Mouse (Mus musculus): Measurements from ENCODE around the gene Fbxo47. TPM values are rescaled to one million over a fixed set of nuclear protein-coding genes. Genes with fewer than 3 reads are reported as not detected.
"Not testable (repeated sequence)": the region's sequence is repeated elsewhere in the genome, so short reads cannot be mapped to it uniquely, and the experiment has no call there.

Fbxo47 gene
- total and polyA plus RNA-seq, 2 experiments from 2014 or later, result 0.38 to 0.88 TPM

GRCm38 (mm10) chr11:97874396-97874795 is 9.6 kb downstream of the Fbxo47 start:
- ATAC-seq (ENCODE audit: low FRiP score) (no peak), DNase-seq (ENCODE audit: low spot score) (no peak)
- Histone ChIP-seq H3K4me3 (ENCODE audit: low read depth, low read length) (no peak overlapping the region), H3K9ac (replicated peaks; ENCODE audit: low read length, poor library complexity, severe bottlenecking) (no peak overlapping the region), H3K4me1 (ENCODE audit: insufficient read depth, low read length) (no peaks in the 10 kb centered on the region), H3K9me3 (ENCODE audit: low read length) (no peaks in the 10 kb centered on the region), H3K36me3 (ENCODE audit: insufficient read depth, low read length) (no peaks in the 10 kb centered on the region), H3K4me2 (ENCODE audit: low read depth, low read length, poor library complexity, severe bottlenecking) (no peak overlapping the region), H3K27me3 (ENCODE audit: insufficient read depth, low read length) (no peaks in the 10 kb centered on the region), H3K27ac (ENCODE audit: low read depth, low read length) (no peak overlapping the region)
- WGBS, result 91% methylated on average over 1 of the region's 1 CpGs
- TF ChIP-seq CTCF (IDR thresholded peaks at IDR 0.05), result no peak

- not testable (repeated sequence) for H3K9ac ChIP-seq (replicated peaks; ENCODE audit: low read length, poor library complexity, severe bottlenecking); H3K4me1 ChIP-seq (ENCODE audit: insufficient read depth, low read length); H3K4me3 ChIP-seq (ENCODE audit: low read depth, low read length); H3K27ac ChIP-seq (ENCODE audit: low read depth, low read length); DNase-seq (ENCODE audit: low spot score); ATAC-seq (ENCODE audit: low FRiP score); H3K27me3 ChIP-seq (ENCODE audit: insufficient read depth, low read length); H3K36me3 ChIP-seq (ENCODE audit: insufficient read depth, low read length); H3K4me2 ChIP-seq (ENCODE audit: low read depth, low read length, poor library complexity, severe bottlenecking); H3K9me3 ChIP-seq (ENCODE audit: low read length)
- WGBS, result 84% methylated on average over 5 of the region's 5 CpGs
These were observed 11.6 kb downstream of the Fbxo47 start for GRCm38 (mm10) chr11:97872378-97872777.

- Histone ChIP-seq H3K9me3 (ENCODE audit: low read length) (no peaks in the 10 kb centered on the region), H3K4me2 (ENCODE audit: low read depth, low read length, poor library complexity, severe bottlenecking) (no peak overlapping the region), H3K27me3 (ENCODE audit: insufficient read depth, low read length) (no peaks in the 10 kb centered on the region), H3K36me3 (ENCODE audit: insufficient read depth, low read length) (no peaks in the 10 kb centered on the region), H3K9ac (replicated peaks; ENCODE audit: low read length, poor library complexity, severe bottlenecking) (no peak overlapping the region), H3K4me1 (ENCODE audit: insufficient read depth, low read length) (no peaks in the 10 kb centered on the region), H3K27ac (ENCODE audit: low read depth, low read length) (no peak overlapping the region), H3K4me3 (ENCODE audit: low read depth, low read length) (no peak overlapping the region)
- 85% methylated on average over 3 of the region's 3 CpGs for WGBS
- DNase-seq (ENCODE audit: low spot score) (no peak), ATAC-seq (ENCODE audit: low FRiP score) (no peak)
- TF ChIP-seq CTCF (IDR thresholded peaks at IDR 0.05), result no peak
These were observed 16.4 kb downstream of the Fbxo47 start for GRCm38 (mm10) chr11:97867591-97867990.

GRCm38 (mm10) chr11:97866091-97866888 is 17.7 kb downstream of the Fbxo47 start:
- no peak for TF ChIP-seq CTCF (IDR thresholded peaks at IDR 0.05)
- no peaks in the 10 kb centered on the region for H3K27me3 ChIP-seq (ENCODE audit: insufficient read depth, low read length)
- no peaks in the 10 kb centered on the region for H3K9me3 ChIP-seq (ENCODE audit: low read length)
- no peak overlapping the region for H3K9ac ChIP-seq (replicated peaks; ENCODE audit: low read length, poor library complexity, severe bottlenecking)
- H3K36me3 ChIP-seq (ENCODE audit: insufficient read depth, low read length), result no peaks in the 10 kb centered on the region
- WGBS, result 94% methylated on average over 3 of the region's 3 CpGs
- H3K4me2 ChIP-seq (ENCODE audit: low read depth, low read length, poor library complexity, severe bottlenecking), result no peak overlapping the region
- no peak for DNase-seq (ENCODE audit: low spot score)
- ATAC-seq (ENCODE audit: low FRiP score), result no peak
- H3K27ac ChIP-seq (ENCODE audit: low read depth, low read length), result no peak overlapping the region
- H3K4me3 ChIP-seq (ENCODE audit: low read depth, low read length), result no peak overlapping the region
- H3K4me1 ChIP-seq (ENCODE audit: insufficient read depth, low read length), result no peaks in the 10 kb centered on the region

- ATAC-seq (ENCODE audit: low FRiP score) (no peak), DNase-seq (ENCODE audit: low spot score) (no peak)
- Histone ChIP-seq H3K9ac (replicated peaks; ENCODE audit: low read length, poor library complexity, severe bottlenecking) (no peak overlapping the region), H3K4me2 (ENCODE audit: low read depth, low read length, poor library complexity, severe bottlenecking) (no peak overlapping the region), H3K4me3 (ENCODE audit: low read depth, low read length) (no peak overlapping the region), H3K4me1 (ENCODE audit: insufficient read depth, low read length) (no peaks in the 10 kb centered on the region), H3K27ac (ENCODE audit: low read depth, low read length) (no peak overlapping the region), H3K36me3 (ENCODE audit: insufficient read depth, low read length) (no peaks in the 10 kb centered on the region), H3K27me3 (ENCODE audit: insufficient read depth, low read length) (no peaks in the 10 kb centered on the region), H3K9me3 (ENCODE audit: low read length) (no peaks in the 10 kb centered on the region)
- WGBS, result 89% methylated on average over 5 of the region's 5 CpGs
- TF ChIP-seq CTCF (IDR thresholded peaks at IDR 0.05), result no peak
These were observed 18.5 kb downstream of the Fbxo47 start for GRCm38 (mm10) chr11:97865421-97865820.

GRCm38 (mm10) chr11:97862148-97862547 is 21.8 kb downstream of the Fbxo47 start:
- Histone ChIP-seq H3K9me3 (ENCODE audit: low read length) (no peaks in the 10 kb centered on the region), H3K27me3 (ENCODE audit: insufficient read depth, low read length) (no peaks in the 10 kb centered on the region), H3K4me3 (ENCODE audit: low read depth, low read length) (no peak overlapping the region), H3K4me1 (ENCODE audit: insufficient read depth, low read length) (no peaks in the 10 kb centered on the region), H3K27ac (ENCODE audit: low read depth, low read length) (no peak overlapping the region), H3K9ac (replicated peaks; ENCODE audit: low read length, poor library complexity, severe bottlenecking) (no peak overlapping the region), H3K4me2 (ENCODE audit: low read depth, low read length, poor library complexity, severe bottlenecking) (no peak overlapping the region), H3K36me3 (ENCODE audit: insufficient read depth, low read length) (no peaks in the 10 kb centered on the region)
- WGBS, result 83% methylated on average over 2 of the region's 2 CpGs
- TF ChIP-seq CTCF (IDR thresholded peaks at IDR 0.05), result no peak
- no peak for ATAC-seq (ENCODE audit: low FRiP score)
- DNase-seq (ENCODE audit: low spot score), result no peak
